Mouse (Mus musculus): Measurements from ENCODE around the gene Magel2.

Magel2 gene

DNA sequence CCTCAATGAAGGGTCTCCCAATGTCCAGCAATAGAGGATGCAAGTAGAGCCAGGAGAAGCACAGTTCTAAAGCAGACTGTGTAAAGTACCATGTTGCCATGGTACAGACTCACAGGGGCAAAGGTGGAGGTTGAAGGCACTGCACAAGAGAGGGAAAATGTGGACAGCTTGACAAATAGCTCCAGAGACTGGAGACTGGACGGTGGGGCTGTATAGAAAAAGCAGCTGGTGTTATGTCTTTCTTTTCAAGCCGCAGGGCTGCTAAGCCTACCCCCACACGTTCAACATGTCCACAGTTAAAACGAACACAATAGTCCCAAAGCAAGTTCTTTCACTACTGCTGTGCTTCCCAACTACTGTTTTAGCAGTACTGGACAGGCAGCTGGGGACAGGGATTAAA is 46.4 kb downstream of the Magel2 start:
- no peak for DNase-seq (ENCODE audit: low read depth)

DNA sequence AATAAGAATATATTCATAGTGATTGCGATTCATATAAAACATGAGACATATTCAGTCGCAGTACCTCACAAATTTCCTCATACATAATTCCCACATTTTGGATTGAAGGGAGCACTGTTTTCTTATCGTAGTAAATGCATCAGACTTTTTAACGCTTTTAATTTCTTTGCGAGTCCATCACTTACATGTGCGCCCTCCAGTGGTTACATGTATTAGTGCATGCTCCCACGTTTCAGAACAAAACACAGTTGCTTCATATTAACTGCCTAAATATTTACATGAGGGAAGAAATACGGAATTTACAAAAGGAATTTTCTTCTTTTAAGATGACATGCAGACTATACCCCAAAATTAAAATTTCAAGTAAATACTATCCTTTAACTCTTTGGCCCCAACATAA is 51.5 kb downstream of the Magel2 start:
- peak; percentile 28 for DNase-seq (ENCODE audit: low read depth)
